Mouse (Mus musculus): ENCODE measurements around the gene Slc25a51. TPM values are rescaled to one million over a fixed set of nuclear protein-coding genes. Genes with fewer than 3 reads are reported as not detected.
"Not testable (repeated sequence)": the region's sequence is repeated elsewhere in the genome, so short reads cannot be mapped to it uniquely, and the experiment has no call there.

Slc25a51 gene
- total RNA-seq, 2 experiments from 2014 or later: 108 to 115 TPM

GRCm38 (mm10) chr4:45402281-45402680 is 6.3 kb downstream of the Slc25a51 start:
- no peak for DNase-seq (ENCODE audit: low spot score in 2 of 2)

GRCm38 (mm10) chr4:45399421-45400210 is 8.9 kb downstream of the Slc25a51 start:
- DNase-seq (ENCODE audit: low spot score in 2 of 2): no peak

GRCm38 (mm10) chr4:45398315-45398714 is 10.3 kb downstream of the Slc25a51 start:
- not testable (repeated sequence) for DNase-seq (ENCODE audit: low spot score in 2 of 2)

GRCm38 (mm10) chr4:45396211-45396610 is 12.4 kb downstream of the Slc25a51 start:
- DNase-seq (ENCODE audit: low spot score in 2 of 2): not testable (repeated sequence)

GRCm38 (mm10) chr4:45393658-45394057 is 14.9 kb downstream of the Slc25a51 start:
- DNase-seq (ENCODE audit: low spot score in 2 of 2): no peak

- no peak for DNase-seq (ENCODE audit: low spot score in 2 of 2)
Measured at GRCm38 (mm10) chr4:45392994-45393393, 15.6 kb downstream of the Slc25a51 start.

- no peak for DNase-seq (ENCODE audit: low spot score in 2 of 2)
Measured at GRCm38 (mm10) chr4:45392572-45392971, 16.0 kb downstream of the Slc25a51 start.

- DNase-seq (ENCODE audit: low spot score in 2 of 2): no peak
Measured at GRCm38 (mm10) chr4:45392099-45392498, 16.5 kb downstream of the Slc25a51 start.

GRCm38 (mm10) chr4:45387296-45387695 is 21.3 kb downstream of the Slc25a51 start:
- DNase-seq (ENCODE audit: low spot score in 2 of 2): not testable (repeated sequence)

GRCm38 (mm10) chr4:45382133-45382532 is 26.4 kb downstream of the Slc25a51 start:
- not testable (repeated sequence) for DNase-seq (ENCODE audit: low spot score in 2 of 2)

GRCm38 (mm10) chr4:45380903-45381580 is 27.5 kb downstream of the Slc25a51 start:
- DNase-seq (ENCODE audit: low spot score in 2 of 2): not testable (repeated sequence)

- no peak for DNase-seq (ENCODE audit: low spot score in 2 of 2)
Measured at GRCm38 (mm10) chr4:45376573-45376972, 32.0 kb downstream of the Slc25a51 start.

- DNase-seq (ENCODE audit: low spot score in 2 of 2): no peak
Measured at GRCm38 (mm10) chr4:45374879-45375278, 33.7 kb downstream of the Slc25a51 start.

- no peak for DNase-seq (ENCODE audit: low spot score in 2 of 2)
Measured at GRCm38 (mm10) chr4:45371261-45371660, 37.3 kb downstream of the Slc25a51 start.

- no peak for DNase-seq (ENCODE audit: low spot score in 2 of 2)
Measured at GRCm38 (mm10) chr4:45356653-45357052, 51.9 kb downstream of the Slc25a51 start.

Small RNA genes lying within 50 kb of the gene (microRNA-seq; reads per million reads assigned to microRNA genes)
- 0 reads per million in 2 experiments for gene Gm25692

Other genes starting within 250 kb of the Slc25a51 start
- gene Frmpd1, start 223.9 kb downstream of the Slc25a51 start, total RNA-seq (2021): 10 to 100 TPM in 1 of 2 experiments, 1 to 10 TPM in 1; 9.2 to 11.9 TPM
- gene Trmt10b, start 111.6 kb downstream of the Slc25a51 start, total RNA-seq (2021): 10 to 100 TPM; 11.6 to 16.0 TPM
- gene Dcaf10, start 66.7 kb downstream of the Slc25a51 start, total RNA-seq (2021): 10 to 100 TPM; 18.0 to 18.8 TPM
- 10 to 100 TPM; 16.2 to 18.2 TPM for gene Exosc3, start 66.0 kb downstream of the Slc25a51 start, total RNA-seq (2021)
- 10 to 100 TPM in 1 of 2 experiments, 1 to 10 TPM in 1; 8.3 to 12.9 TPM for gene Shb, start 123.7 kb upstream of the Slc25a51 start, total RNA-seq (2021)